Mouse (Mus musculus) heart, postnatal 14 days (tissue): ENCODE data around the gene Fads3. TPM values are rescaled to one million over a fixed set of nuclear protein-coding genes. Genes with fewer than 3 reads are reported as not detected.

Source experiments
- DNase-seq, 2 experiments: peaks; one replicate each; pipeline ENCODE4 v3.0.0; 2021 to 2022
- intact Hi-C: fragments of 180-260 bp; cut with DNase I; formaldehyde crosslinking; loops from one replicate; pipeline ENCODE4 v1.15.1; 2025
- total RNA-seq, 2 experiments: library from RNA; stranded (reverse); gene quantifications; 2 replicates each; pipeline ENCODE4 v1.2.3; 2021

Fads3 gene
- total RNA-seq, 2 experiments from 2014 or later, result 33.0 to 36.3 TPM

- intact Hi-C loops, result no loop called here
- DNase-seq, result peak; percentile 96 to 97
Measured at GRCm38 (mm10) chr19:10017637-10018526, 23.5 kb upstream of the Fads3 start.

- DNase-seq, result no peak
- intact Hi-C loops, result no loop called here
Measured at GRCm38 (mm10) chr19:10018527-10018818, 22.9 kb upstream of the Fads3 start.

GRCm38 (mm10) chr19:10019214-10019760, 22.1 kb upstream of the Fads3 start:
- intact Hi-C loops, result no loop called here
- no peak for DNase-seq

- intact Hi-C loops, result no loop called here
- DNase-seq, result no peak
Measured at GRCm38 (mm10) chr19:10021981-10022380, 19.4 kb upstream of the Fads3 start.

GRCm38 (mm10) chr19:10022414-10023303, 18.7 kb upstream of the Fads3 start:
- intact Hi-C loops, result no loop called here
- peak; percentile 54 to 68 for DNase-seq

GRCm38 (mm10) chr19:10023304-10023758, 18.0 kb upstream of the Fads3 start:
- intact Hi-C loops, result no loop called here

GRCm38 (mm10) chr19:10025169-10025875, 16.0 kb upstream of the Fads3 start:
- DNase-seq, result peak; percentile 65 to 72
- intact Hi-C loops, result no loop called here

More at GRCm38 (mm10) chr19:10023304-10023758, 18.0 kb upstream of the Fads3 start:
- DNase-seq, result no peak

- DNase-seq, result no peak
- intact Hi-C loops, result loop anchor here (5.0 kb wide), 1 partner anchor 112 kb away; no protein-coding TSS in a partner anchor
Measured at GRCm38 (mm10) chr19:10029746-10030145, 11.6 kb upstream of the Fads3 start.

GRCm38 (mm10) chr19:10033211-10033973, 8.0 kb upstream of the Fads3 start:
- intact Hi-C loops, result loop anchor here (5.0 kb wide), 1 partner anchor 116 kb away; no protein-coding TSS in a partner anchor
- peak; percentile 52 to 60 for DNase-seq

- no peak for DNase-seq
- intact Hi-C loops, result loop anchor here (1.0 to 5.0 kb wide), 2 partner anchors 34 to 117 kb away; no protein-coding TSS in a partner anchor
Measured at GRCm38 (mm10) chr19:10034356-10034755, 7.0 kb upstream of the Fads3 start.

GRCm38 (mm10) chr19:10034785-10035447, 6.5 kb upstream of the Fads3 start:
- DNase-seq, result peak; percentile 86 to 92
- intact Hi-C loops, result loop anchor here (1.0 to 5.0 kb wide), 2 partner anchors 35 to 118 kb away; no protein-coding TSS in a partner anchor

- no peak for DNase-seq
- intact Hi-C loops, result no loop called here
Measured at GRCm38 (mm10) chr19:10037534-10037933, 3.8 kb upstream of the Fads3 start.

- intact Hi-C loops, result no loop called here
- no peak for DNase-seq
Measured at GRCm38 (mm10) chr19:10038364-10038763, 3.0 kb upstream of the Fads3 start.

- intact Hi-C loops, result no loop called here
- DNase-seq, result peak; percentile 51 to 72
Measured at GRCm38 (mm10) chr19:10038910-10039309, 2.5 kb upstream of the Fads3 start.

- no peak for DNase-seq
- intact Hi-C loops, result loop anchor here (2.0 to 5.0 kb wide), 2 partner anchors 61 to 158 kb away; partner anchors contain the start of gene Fads2
Measured at GRCm38 (mm10) chr19:10039615-10040014, 1.8 kb upstream of the Fads3 start.

- DNase-seq, result no peak
- intact Hi-C loops, result loop anchor here (2.0 to 5.0 kb wide), 2 partner anchors 60 to 156 kb away; partner anchors contain the start of gene Fads2
Measured at GRCm38 (mm10) chr19:10040866-10041387, 442 bp upstream of the Fads3 start.

GRCm38 (mm10) chr19:10042232-10042631, 863 bp downstream of the Fads3 start:
- intact Hi-C loops, result loop anchor here (5.0 kb wide), 1 partner anchor 155 kb away; no protein-coding TSS in a partner anchor
- peak; percentile 43 to 44 for DNase-seq

- no peak for DNase-seq
Measured at GRCm38 (mm10) chr19:10042816-10043215, 1.4 kb downstream of the Fads3 start.

More at GRCm38 (mm10) chr19:10042816-10043215, 1.4 kb downstream of the Fads3 start:
- intact Hi-C loops, result loop anchor here (5.0 kb wide), 1 partner anchor 154 kb away; no protein-coding TSS in a partner anchor
